Mouse (Mus musculus) liver, adult 2 months (tissue): ENCODE measurements at regions not wholly inside any gene's neighbourhood (a gene's known extent, or its start where the extent isn't known, plus 50 kb on each side); places are given as distances from the start of the nearest gene placed in this dataset.
"Not testable (repeated sequence)": the region's sequence is repeated elsewhere in the genome, so short reads cannot be mapped to it uniquely, and the experiment has no call there.

Source experiments
- CTCF ChIP-seq: fragments of 200-500 bp; IDR thresholded peaks from 2 replicates; pipeline ENCODE4 v1.5.1; 2011; ENCODE audit warnings: low read depth, low read length, control low read depth
- POLR2A ChIP-seq: fragments of 200-500 bp; IDR thresholded peaks from 2 replicates; pipeline ENCODE4 v1.6.1; 2011; ENCODE audit warnings: low read length, control low read depth; ENCODE audit not compliant: insufficient read depth; ENCODE audit errors: extremely low read depth

DNA sequence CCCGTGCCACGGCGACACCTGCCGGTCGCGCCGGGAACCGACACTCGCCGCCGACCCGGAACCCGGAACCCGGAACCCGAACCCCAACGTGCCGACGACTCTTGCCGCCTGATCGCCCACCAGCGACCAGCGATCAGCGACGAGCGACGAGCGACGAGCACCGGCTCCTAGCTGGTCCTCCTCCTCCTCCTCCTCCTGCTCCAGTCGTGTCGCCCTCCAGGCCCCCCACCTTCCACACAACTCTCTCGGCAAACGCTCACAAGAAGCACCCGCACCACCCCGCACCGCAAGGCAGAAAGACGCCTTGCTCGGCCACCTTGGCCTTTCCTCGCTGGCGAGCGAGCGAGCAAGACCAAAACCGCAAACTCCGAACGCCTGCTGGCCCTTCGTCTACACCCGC, 73.0 kb downstream of the Pdia4 start:
- not testable (repeated sequence) for TF ChIP-seq POLR2A, CTCF
